Mouse (Mus musculus): ENCODE results near the gene Kcnj3. TPM values are rescaled to one million over a fixed set of nuclear protein-coding genes. Genes with fewer than 3 reads are reported as not detected.

Kcnj3 gene
- polyA plus RNA-seq, 1 experiment from 2014 or later = 2.5 TPM

- 84% methylated on average over 2 of the region's 2 CpGs for WGBS
- Histone ChIP-seq H3K4me2 (no peak overlapping the region), H3K27ac (no peak overlapping the region), H3K9me3 (replicated peaks) (no peaks in the 10 kb centered on the region), H3K4me1 (no peaks in the 10 kb centered on the region), H3K9ac (no peak overlapping the region), H3K27me3 (no peaks in the 10 kb centered on the region), H3K4me3 (no peak overlapping the region), H3K36me3 (ENCODE audit: poor library complexity, severe bottlenecking) (no peaks in the 10 kb centered on the region)
- no peak for ATAC-seq
Measured at GRCm38 (mm10) chr2:55534946-55535345, 99.2 kb downstream of the Kcnj3 start.

- Histone ChIP-seq H3K27me3 (no peaks in the 10 kb centered on the region), H3K27ac (no peak overlapping the region), H3K4me1 (no peaks in the 10 kb centered on the region), H3K4me2 (no peak overlapping the region), H3K4me3 (no peak overlapping the region), H3K9me3 (replicated peaks) (no peaks in the 10 kb centered on the region), H3K36me3 (ENCODE audit: poor library complexity, severe bottlenecking) (no peaks in the 10 kb centered on the region), H3K9ac (no peak overlapping the region)
- ATAC-seq = no peak; the same call in 1 of the 2 replicates
- WGBS = 86% methylated on average over 1 of the region's 1 CpGs
Measured at GRCm38 (mm10) chr2:55535482-55535881, 99.7 kb downstream of the Kcnj3 start.

- ATAC-seq = no peak
- Histone ChIP-seq H3K9me3 (replicated peaks) (no peaks in the 10 kb centered on the region), H3K27ac (no peak overlapping the region), H3K4me3 (no peak overlapping the region), H3K4me2 (no peak overlapping the region), H3K27me3 (no peaks in the 10 kb centered on the region), H3K4me1 (no peaks in the 10 kb centered on the region), H3K36me3 (ENCODE audit: poor library complexity, severe bottlenecking) (no peaks in the 10 kb centered on the region), H3K9ac (no peak overlapping the region)
Measured at GRCm38 (mm10) chr2:55547612-55548011, 111.8 kb downstream of the Kcnj3 start.

GRCm38 (mm10) chr2:55558368-55558985 lies 122.7 kb downstream of the Kcnj3 start:
- H3K4me1 ChIP-seq = no peaks in the 10 kb centered on the region
- H3K4me2 ChIP-seq = no peak overlapping the region
- no peaks in the 10 kb centered on the region for H3K27me3 ChIP-seq
- H3K9me3 ChIP-seq (replicated peaks) = no peaks in the 10 kb centered on the region
- no peak overlapping the region for H3K9ac ChIP-seq
- H3K4me3 ChIP-seq = no peak overlapping the region
- ATAC-seq = no peak
- no peaks in the 10 kb centered on the region for H3K36me3 ChIP-seq (ENCODE audit: poor library complexity, severe bottlenecking)
- 78% methylated on average over 4 of the region's 4 CpGs for WGBS
- no peak overlapping the region for H3K27ac ChIP-seq

- no peak overlapping the region for H3K4me3 ChIP-seq
- no peaks in the 10 kb centered on the region for H3K27me3 ChIP-seq
- H3K4me2 ChIP-seq = no peak overlapping the region
- no peaks in the 10 kb centered on the region for H3K36me3 ChIP-seq (ENCODE audit: poor library complexity, severe bottlenecking)
- no peak for ATAC-seq
- H3K9ac ChIP-seq = no peak overlapping the region
- H3K27ac ChIP-seq = no peak overlapping the region
- 91% methylated on average over 7 of the region's 7 CpGs for WGBS
- H3K9me3 ChIP-seq (replicated peaks) = no peaks in the 10 kb centered on the region
- no peaks in the 10 kb centered on the region for H3K4me1 ChIP-seq
Measured at GRCm38 (mm10) chr2:55569291-55569690, 133.5 kb downstream of the Kcnj3 start.

GRCm38 (mm10) chr2:55571425-55571824 lies 135.7 kb downstream of the Kcnj3 start:
- no peaks in the 10 kb centered on the region for H3K9me3 ChIP-seq (replicated peaks)
- no peak overlapping the region for H3K4me2 ChIP-seq
- no peak overlapping the region for H3K27ac ChIP-seq
- no peaks in the 10 kb centered on the region for H3K4me1 ChIP-seq
- no peak overlapping the region for H3K9ac ChIP-seq
- ATAC-seq = no peak
- no peaks in the 10 kb centered on the region for H3K27me3 ChIP-seq
- H3K36me3 ChIP-seq (ENCODE audit: poor library complexity, severe bottlenecking) = no peaks in the 10 kb centered on the region
- H3K4me3 ChIP-seq = no peak overlapping the region
- WGBS = 74% methylated on average over 3 of the region's 3 CpGs

GRCm38 (mm10) chr2:55580286-55580685 lies 144.5 kb downstream of the Kcnj3 start:
- Histone ChIP-seq H3K27me3 (no peaks in the 10 kb centered on the region), H3K9ac (no peak overlapping the region), H3K36me3 (ENCODE audit: poor library complexity, severe bottlenecking) (no peaks in the 10 kb centered on the region), H3K4me2 (no peak overlapping the region), H3K27ac (no peak overlapping the region), H3K9me3 (replicated peaks) (no peaks in the 10 kb centered on the region), H3K4me1 (no peaks in the 10 kb centered on the region), H3K4me3 (no peak overlapping the region)
- ATAC-seq = no peak
- 76% methylated on average over 2 of the region's 2 CpGs for WGBS

- no peak for ATAC-seq
- Histone ChIP-seq H3K27me3 (no peaks in the 10 kb centered on the region), H3K9me3 (replicated peaks) (no peaks in the 10 kb centered on the region), H3K36me3 (ENCODE audit: poor library complexity, severe bottlenecking) (no peaks in the 10 kb centered on the region), H3K9ac (no peak overlapping the region), H3K4me3 (no peak overlapping the region), H3K4me1 (no peaks in the 10 kb centered on the region), H3K4me2 (no peak overlapping the region), H3K27ac (no peak overlapping the region)
- WGBS = 70% methylated on average over 3 of the region's 3 CpGs
Measured at GRCm38 (mm10) chr2:55591226-55591988, 155.6 kb downstream of the Kcnj3 start.
